Mouse (Mus musculus) spleen, adult 12 weeks (tissue): Measurements from ENCODE around the gene Phykpl.

Experiments used
- DNase-seq: peaks from one replicate; pipeline ENCODE4 v3.0.0; 2022; ENCODE audit warnings: low spot score

Phykpl gene

DNA sequence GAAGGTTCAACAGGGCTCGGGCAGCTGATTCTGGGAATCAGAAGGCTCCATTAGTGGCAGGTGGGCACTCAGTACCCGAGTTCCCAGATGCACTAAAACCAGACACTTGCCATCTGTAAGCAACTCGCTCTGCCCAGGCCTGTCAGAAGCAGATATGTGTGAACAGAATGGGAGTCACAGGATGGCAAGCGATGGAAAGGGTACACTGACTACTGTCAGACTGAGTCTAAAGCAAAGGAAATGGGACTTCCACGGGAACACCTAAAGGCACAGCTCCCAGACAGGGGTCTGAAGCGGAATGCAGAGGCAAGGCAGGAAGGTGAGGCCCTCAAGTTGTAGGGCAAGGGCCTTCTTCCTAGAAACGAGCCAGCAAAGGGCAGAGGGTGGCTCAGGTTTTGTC is 61.7 kb downstream of the Phykpl start:
- no peak for DNase-seq

DNA sequence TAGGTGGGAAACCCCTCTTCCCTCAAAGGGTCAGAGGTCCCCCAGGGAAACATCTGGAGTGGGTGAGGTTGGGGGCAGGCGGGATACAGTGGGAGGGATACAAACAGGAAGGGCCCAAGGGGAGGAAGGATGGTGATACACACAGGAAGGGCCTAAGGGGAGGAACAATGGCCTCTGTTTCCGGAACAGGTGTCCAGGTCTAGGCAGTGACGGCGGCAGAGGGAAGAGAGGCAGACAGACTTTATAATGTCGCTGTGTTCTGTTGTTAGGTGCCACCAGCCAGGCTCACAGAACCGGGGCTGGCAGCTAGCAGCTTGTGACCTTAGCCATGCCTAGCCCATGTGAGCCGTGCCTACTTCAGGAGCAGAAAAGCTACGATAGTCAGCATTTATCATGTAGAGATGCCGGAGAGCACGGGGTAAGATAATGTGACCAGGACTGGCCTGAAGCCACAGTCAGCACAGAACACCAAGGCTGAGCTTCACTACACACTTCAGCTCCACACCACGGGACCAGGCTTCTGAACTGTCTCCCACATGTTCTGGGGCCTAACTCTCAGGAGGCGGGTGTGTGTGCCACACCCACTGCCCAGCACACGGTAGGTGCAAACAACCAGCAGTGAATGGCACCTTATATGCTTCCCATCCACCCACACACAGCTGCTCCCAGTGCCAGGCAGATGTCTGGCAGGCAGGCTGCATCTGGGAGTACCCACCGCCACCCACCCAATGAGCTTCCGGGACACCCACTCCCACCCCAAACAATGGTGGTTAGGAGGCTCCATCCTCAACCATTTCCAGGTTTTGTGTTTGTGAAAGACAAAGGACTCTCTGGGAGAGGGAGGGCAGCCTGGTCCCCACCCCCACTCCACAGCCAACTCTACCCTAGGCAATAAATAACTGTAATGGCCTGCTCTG is 62.5 kb downstream of the Phykpl start:
- no peak for DNase-seq

DNA sequence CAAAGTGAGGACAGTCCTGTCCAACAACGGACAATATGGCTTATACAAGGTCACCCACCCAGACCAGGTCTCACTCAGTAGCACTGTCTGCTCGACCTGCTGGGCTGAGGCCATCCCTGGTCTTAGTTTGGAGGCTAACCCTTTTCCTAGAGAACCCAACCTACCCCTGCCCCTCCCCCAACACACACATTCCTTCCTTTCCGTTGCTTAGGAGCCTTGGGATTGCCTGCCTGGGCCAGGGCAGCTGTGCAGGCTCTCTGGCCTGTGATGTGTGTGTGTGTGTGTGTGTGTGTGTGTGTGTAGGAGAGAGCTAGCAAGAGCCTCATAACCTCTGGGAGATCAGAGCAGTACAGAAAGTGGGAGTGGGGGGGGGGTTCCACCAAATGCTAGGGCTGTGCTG is 64.0 kb downstream of the Phykpl start:
- DNase-seq: no peak

DNA sequence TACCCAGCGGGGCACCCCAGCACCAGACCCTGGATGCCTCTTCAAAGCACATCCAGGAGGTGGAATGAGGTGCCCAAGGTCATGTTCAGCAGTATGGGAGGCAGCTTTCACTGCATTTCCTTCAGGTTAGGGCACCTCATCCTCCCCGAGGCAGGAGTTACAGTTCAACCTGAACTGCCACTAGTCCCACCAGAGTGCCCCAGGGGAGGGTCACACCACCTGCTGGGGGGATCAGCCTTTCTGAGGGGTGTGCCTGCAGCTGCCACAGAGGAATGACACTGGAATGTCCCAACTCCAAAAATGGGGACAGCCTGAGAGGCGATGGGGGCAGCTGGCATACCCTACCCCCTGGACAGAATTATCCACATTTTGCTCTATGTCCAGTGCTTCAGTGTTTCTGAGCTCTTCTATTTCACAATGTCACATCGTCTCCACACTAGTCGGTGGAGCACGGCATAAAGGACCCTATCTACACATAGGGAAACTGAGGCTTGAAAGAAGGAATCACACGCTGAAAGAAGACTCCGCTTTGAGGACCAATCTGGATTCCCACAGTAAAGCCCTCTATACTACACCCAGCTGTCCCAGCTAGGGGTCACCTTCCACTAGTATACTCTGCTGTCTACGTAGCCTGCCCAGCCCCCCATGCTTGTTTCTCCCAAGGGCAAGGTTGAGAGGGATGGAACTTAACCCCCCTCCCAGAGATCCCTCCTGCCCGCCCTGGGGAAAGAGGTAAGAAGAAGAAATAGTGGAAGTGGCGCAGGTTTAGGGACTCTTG is 64.7 kb downstream of the Phykpl start:
- no peak for DNase-seq

DNA sequence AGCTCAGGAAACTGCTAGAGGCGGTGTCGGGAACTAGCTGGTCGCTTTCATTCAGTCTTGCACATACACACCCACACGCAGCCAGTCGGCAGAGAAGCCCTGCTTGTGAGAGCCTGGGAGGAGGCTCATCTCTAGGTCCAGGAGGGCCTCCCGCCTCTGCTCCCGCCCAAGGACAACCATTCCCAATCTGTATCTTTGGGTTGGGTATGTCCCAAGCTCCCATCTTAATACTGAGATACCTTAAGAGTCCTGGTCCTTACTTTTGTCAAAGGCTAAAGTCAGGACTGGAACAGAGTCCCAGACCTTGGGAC is 65.3 kb downstream of the Phykpl start:
- DNase-seq: no peak

DNA sequence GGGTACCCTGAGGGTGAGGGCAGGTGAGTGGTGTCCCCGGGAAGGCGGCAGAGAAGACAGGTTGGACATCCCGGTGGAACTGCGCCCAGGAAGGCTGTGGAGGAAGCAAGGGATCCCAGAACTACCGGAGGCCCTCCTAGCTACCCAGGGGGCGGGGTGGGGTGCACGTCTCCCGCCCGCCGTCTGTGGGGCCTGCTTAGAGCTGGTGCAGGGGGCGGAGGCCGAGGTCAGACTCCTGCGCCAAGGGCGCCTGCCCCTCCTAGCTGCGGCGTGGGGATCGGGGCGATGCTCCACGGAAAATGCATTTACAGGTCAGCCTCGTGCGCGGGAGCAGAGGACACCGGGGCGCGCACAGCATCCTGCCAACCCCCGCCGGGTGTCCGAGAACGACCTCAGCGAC is 65.7 kb downstream of the Phykpl start:
- DNase-seq: no peak

DNA sequence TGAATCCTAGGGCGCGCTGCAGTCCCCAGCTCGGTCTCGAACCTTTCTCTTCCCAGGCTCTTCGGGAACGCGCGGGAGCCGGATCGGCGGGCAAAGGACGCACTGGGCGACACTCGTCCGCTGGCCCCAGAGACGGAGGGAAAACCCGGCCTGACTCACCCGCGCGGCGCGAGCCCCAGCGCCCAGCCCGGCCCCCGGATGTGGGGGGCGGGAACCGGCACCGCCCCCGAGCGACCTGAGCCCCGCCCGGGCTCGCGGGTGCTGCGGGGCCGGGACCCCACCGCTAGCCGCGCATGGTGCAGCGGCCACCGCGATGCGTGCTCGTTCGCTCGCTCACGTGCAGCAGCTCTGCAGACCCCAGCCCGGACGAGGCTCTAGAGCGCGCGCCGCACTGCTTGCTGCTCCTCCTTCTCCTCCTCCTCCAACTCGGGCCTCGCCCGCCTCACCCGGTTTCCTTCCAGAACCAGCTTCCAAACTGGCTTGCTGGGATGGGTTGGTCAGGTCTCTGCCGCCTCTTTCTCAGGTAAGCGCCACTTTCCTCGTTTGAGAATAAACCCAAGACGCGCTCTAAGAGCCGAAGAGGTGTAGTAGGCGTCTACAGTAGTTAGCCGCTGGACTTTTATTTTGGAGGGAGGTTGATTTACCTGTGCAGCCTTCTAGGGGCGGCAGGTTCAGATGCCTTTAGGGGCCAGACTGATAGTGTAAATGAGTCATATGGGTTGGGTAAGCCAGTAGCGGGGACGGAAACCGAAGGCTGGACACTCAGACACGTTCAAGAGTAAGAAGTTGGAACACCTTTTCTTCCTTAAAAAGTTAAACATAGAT is 66.3 kb downstream of the Phykpl start, which contains the start of the genes N4bp3 and D930048N14Rik:
TSS of gene N4bp3 (minus strand) at position 152 of the 825 bp plus-strand sequence.
TSS of gene D930048N14Rik (plus strand) at position 264 of the 825 bp plus-strand sequence.
- no peak for DNase-seq

DNA sequence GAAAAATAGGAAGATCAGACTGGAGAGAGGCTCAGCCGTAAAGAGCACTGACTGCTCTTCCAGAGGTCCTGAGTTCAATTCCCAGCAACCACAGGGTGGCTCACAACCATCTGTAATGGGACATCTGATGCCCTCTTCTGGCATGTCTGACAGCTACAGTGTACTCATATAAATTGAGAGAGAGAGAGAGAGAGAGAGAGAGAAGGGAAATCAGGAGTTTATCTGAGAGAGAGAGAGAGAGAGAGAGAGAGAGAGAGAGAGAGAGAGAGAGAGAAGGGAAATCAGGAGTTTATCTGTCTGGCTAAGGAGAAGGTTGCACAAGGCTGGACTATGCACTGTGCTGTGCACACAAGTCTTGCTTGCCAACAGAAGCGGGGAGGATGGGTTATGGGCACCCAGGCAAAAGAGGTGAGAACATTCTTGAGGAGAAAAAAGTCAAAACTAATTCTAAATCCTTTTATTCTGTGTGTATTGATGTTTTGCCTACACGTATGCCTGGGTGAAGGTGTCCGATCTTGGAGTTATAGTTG is 68.4 kb downstream of the Phykpl start:
- DNase-seq: no peak

DNA sequence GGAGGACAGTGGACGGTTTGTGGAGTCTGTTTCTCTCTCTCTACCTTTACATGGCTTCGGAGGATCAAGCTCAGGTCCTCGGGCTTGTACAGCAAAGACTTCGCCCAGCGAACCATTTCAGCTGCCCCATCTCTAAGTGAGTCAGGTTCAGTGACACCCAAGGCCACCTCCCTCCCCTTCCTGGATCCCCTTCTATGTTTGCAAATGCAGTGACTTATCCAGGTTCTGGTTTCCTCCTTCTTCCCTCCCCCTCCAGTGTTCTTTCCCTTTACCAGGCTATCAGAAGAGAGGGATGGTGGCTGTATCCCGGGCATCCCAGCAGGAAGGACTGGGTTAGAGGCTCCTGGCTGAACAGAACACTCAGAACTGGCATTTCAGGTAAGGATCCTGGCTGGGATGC is 69.2 kb downstream of the Phykpl start:
- DNase-seq: no peak
